Mouse (Mus musculus) erythroblast, embryonic 14.5 days (primary cell): ENCODE data around the gene Ccdc186. TPM values are rescaled to one million over a fixed set of nuclear protein-coding genes. Genes with fewer than 3 reads are reported as not detected.

Source experiments
- H3K27me3 ChIP-seq: 2 replicates; pipeline ENCODE4 v1.6.1; 2012; ENCODE audit warnings: inconsistent platforms; ENCODE audit not compliant: control insufficient read depth
- H3K36me3 ChIP-seq: 2 replicates; pipeline ENCODE4 v1.6.1; 2012; ENCODE audit warnings: mild to moderate bottlenecking, inconsistent platforms; ENCODE audit not compliant: control insufficient read depth
- H3K4me1 ChIP-seq: 2 replicates; pipeline ENCODE4 v1.6.1; 2012; ENCODE audit warnings: inconsistent platforms; ENCODE audit not compliant: control insufficient read depth
- H3K4me3 ChIP-seq: replicated peaks from 2 replicates; pipeline ENCODE3; 2012; ENCODE audit warnings: moderate library complexity, mild to moderate bottlenecking, inconsistent platforms
- H3K9me3 ChIP-seq: 2 replicates; pipeline ENCODE4 v1.6.1; 2012; ENCODE audit warnings: low read length, inconsistent platforms, mixed read lengths; ENCODE audit not compliant: control insufficient read depth
- GATA1 ChIP-seq: IDR thresholded peaks from 2 replicates; pipeline ENCODE4 v1.6.1; 2012; ENCODE audit warnings: low read length, inconsistent platforms, mixed read lengths
- TAL1 ChIP-seq: IDR thresholded peaks from 3 replicates; pipeline ENCODE4 v1.6.1; 2012; ENCODE audit warnings: low read length, inconsistent platforms, mixed read lengths
- polyA plus RNA-seq: library from polyadenylated mRNA; stranded (reverse); fragments of >175 nt; gene quantifications from 2 replicates; pipeline ENCODE4 v1.2.3, GENCODE M21; 2012

Ccdc186 gene
- polyA plus RNA-seq, 1 experiment = 0.17 TPM

- no peak for TF ChIP-seq GATA1
- no peak for TF ChIP-seq TAL1
- Histone ChIP-seq H3K4me1 (no peaks in the 10 kb centered on the region), H3K4me3 (no peak overlapping the region), H3K36me3 (no peaks in the 10 kb centered on the region), H3K9me3 (no peaks in the 10 kb centered on the region), H3K27me3 (no peaks in the 10 kb centered on the region)
Observed at GRCm38 (mm10) chr19:56746618-56747017, 75.4 kb downstream of the Ccdc186 start.

GRCm38 (mm10) chr19:56745528-56745927, 76.5 kb downstream of the Ccdc186 start:
- H3K36me3 ChIP-seq = no peaks in the 10 kb centered on the region
- TF ChIP-seq TAL1 = no peak
- no peak for TF ChIP-seq GATA1

GRCm38 (mm10) chr19:56745061-56745460, 76.9 kb downstream of the Ccdc186 start:
- no peaks in the 10 kb centered on the region for H3K9me3 ChIP-seq
- no peaks in the 10 kb centered on the region for H3K36me3 ChIP-seq
- no peaks in the 10 kb centered on the region for H3K4me1 ChIP-seq
- H3K4me3 ChIP-seq = no peak overlapping the region
- TF ChIP-seq TAL1 (no peak), GATA1 (no peak)
- no peaks in the 10 kb centered on the region for H3K27me3 ChIP-seq

More at GRCm38 (mm10) chr19:56745528-56745927, 76.5 kb downstream of the Ccdc186 start:
- Histone ChIP-seq H3K9me3 (no peaks in the 10 kb centered on the region), H3K4me3 (no peak overlapping the region), H3K27me3 (no peaks in the 10 kb centered on the region), H3K4me1 (no peaks in the 10 kb centered on the region)

Other genes starting within 250 kb of the Ccdc186 start
- 0.02 and 0.06 TPM in 2 replicates for gene Adrb1, start 100.0 kb downstream of the Ccdc186 start, polyA plus RNA-seq
- gene Tdrd1, start 4.0 kb upstream of the Ccdc186 start, polyA plus RNA-seq = not detected in 2 replicates
- not detected in 2 replicates for gene Vwa2, start 52.1 kb upstream of the Ccdc186 start, polyA plus RNA-seq
- gene Afap1l2, start 186.0 kb upstream of the Ccdc186 start, polyA plus RNA-seq = not detected in 2 replicates